Comparison of ENCODE assay signal across 9 mouse cellular contexts in genomic region chr16:13532840-13533239, GRCm38 (mm10).
A peak's percentile ranks its signal among the peaks of the same experiment; 100 is the strongest.
DNase-seq lines count a peak whose midpoint lies in the region; ATAC-seq and TF ChIP-seq lines count a peak whose summit lies in the region.
"Had no signal": no experiment of that assay in that cellular context is flagged by ENCODE, and none has a peak within 500 bp of the region (broad histone marks: within the 10 kb centered on the region; RNA-seq: fewer than 3 reads in every experiment).

No protein-coding gene starts in this region.

- no peak overlapping the region for H3K4me2 ChIP-seq in kidney, embryonic 16.5 days (replicated peaks; ENCODE audit: low read depth, low read length)
- H3K4me2 ChIP-seq: liver, embryonic 15.5 days had no signal

- no peak; the same call in 1 of the 2 replicates for TF ChIP-seq CTCF in lung, adult 2 months (IDR thresholded peaks at IDR 0.05; ENCODE audit: insufficient read depth, low read length)

- H3K9me3 ChIP-seq in kidney, embryonic 16.5 days (ENCODE audit: low read length), result no peaks in the 10 kb centered on the region
- H3K9me3 ChIP-seq: liver, embryonic 15.5 days had no signal

- peak; percentile 35 for DNase-seq in adrenal gland, adult 2 months
- DNase-seq in adrenal gland, postnatal 4 days (ENCODE audit: low spot score in 2 of 2), result no peak
- DNase-seq in kidney, adult 9 months, result peak; percentile 51
- DNase-seq in brain, adult 2 months (ENCODE audit: low read depth, low spot score), result peak; percentile 64
- peak; percentile 15 for DNase-seq in lung, adult 2 months
- no peak for DNase-seq in right cerebral cortex, postnatal 25 days
- no peak for DNase-seq in thymus, adult 18-20 months

- no peak overlapping the region for H3K4me3 ChIP-seq in kidney, embryonic 16.5 days (ENCODE audit: low read length)
- H3K4me3 ChIP-seq in lung, adult 2 months (replicated peaks; ENCODE audit: extremely low read depth, low read depth, low read length), result no peak overlapping the region
- H3K4me3 ChIP-seq: liver, embryonic 15.5 days had no signal

- H3K9ac ChIP-seq in kidney, embryonic 16.5 days (replicated peaks; ENCODE audit: low read length), result no peak overlapping the region
- H3K9ac ChIP-seq: liver, embryonic 15.5 days had no signal

- H3K27me3 ChIP-seq in kidney, embryonic 16.5 days (ENCODE audit: insufficient read depth, low read length), result no peaks in the 10 kb centered on the region
- H3K27me3 ChIP-seq: liver, embryonic 15.5 days had no signal

- no peak for TF ChIP-seq POLR2A in lung, adult 2 months (IDR thresholded peaks at IDR 0.05; ENCODE audit: borderline replicate concordance, extremely low read depth, low read depth, low read length)

- H3K27ac ChIP-seq in kidney, embryonic 16.5 days (ENCODE audit: low read length), result no peak overlapping the region
- H3K27ac ChIP-seq: liver, embryonic 15.5 days had no signal

- no peaks in the 10 kb centered on the region for H3K36me3 ChIP-seq in kidney, embryonic 16.5 days (ENCODE audit: insufficient read depth, low read length)
- H3K36me3 ChIP-seq: liver, embryonic 15.5 days had no signal

- ATAC-seq in kidney, embryonic 16.5 days (ENCODE audit: low FRiP score, low TSS enrichment), result no peak

- no peaks in the 10 kb centered on the region for H3K4me1 ChIP-seq in kidney, embryonic 16.5 days (ENCODE audit: insufficient read depth, low read length)
- no peaks in the 10 kb centered on the region for H3K4me1 ChIP-seq in lung, adult 2 months (ENCODE audit: control insufficient read depth, insufficient read depth, low read length)
- H3K4me1 ChIP-seq: liver, embryonic 15.5 days had no signal

Comparison
In these comparisons a context has a peak if more than half of its experiments do, and no peak if none do; other contexts are left out.
1. DNase-seq: peak in adrenal gland, adult 2 months (single experiment), kidney, adult 9 months (single experiment), brain, adult 2 months (single experiment) and lung, adult 2 months (single experiment); none in adrenal gland, postnatal 4 days (0 of 2), right cerebral cortex, postnatal 25 days (single experiment) and thymus, adult 18-20 months (0 of 2).